Mouse (Mus musculus) embryonic fibroblast, embryonic 13.5 days (primary cell): ENCODE results near the gene 1700022I11Rik.

Experiments used
- CTCF ChIP-seq: IDR thresholded peaks from 2 replicates; pipeline ENCODE4 v1.5.1; 2011; ENCODE audit warnings: mild to moderate bottlenecking, control low read depth, low read length, moderate library complexity, borderline replicate concordance; ENCODE audit not compliant: insufficient read depth
- POLR2A ChIP-seq: IDR thresholded peaks from 2 replicates; pipeline ENCODE4 v1.6.1; 2011; ENCODE audit warnings: low read depth, mild to moderate bottlenecking, control low read depth, low read length, moderate library complexity

DNA sequence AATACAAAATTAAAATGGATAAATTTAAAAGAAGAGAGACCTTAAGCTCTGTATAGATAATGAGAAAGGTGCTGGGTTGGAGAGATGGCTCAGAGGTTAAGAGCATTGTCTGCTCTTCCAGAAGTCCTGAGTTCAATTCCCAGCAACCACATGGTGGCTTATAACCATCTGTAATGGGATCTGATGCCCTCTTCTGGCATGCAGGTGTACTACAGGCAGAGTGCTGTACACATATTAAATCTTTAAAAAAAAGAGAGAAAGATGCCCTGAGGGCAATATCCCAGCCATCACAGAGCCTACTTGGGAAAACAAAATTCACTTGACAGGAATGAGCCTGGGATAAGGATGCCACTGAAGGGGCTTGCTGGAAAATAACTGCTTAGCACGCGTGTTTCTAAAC, 5.9 kb upstream of the 1700022I11Rik start:
- no peak for TF ChIP-seq POLR2A
- no peak for TF ChIP-seq CTCF
